Mouse (Mus musculus) testis, postnatal 10 days (tissue): ENCODE data around the gene Coro1b.
A peak's percentile ranks its signal among the peaks of the same experiment; 100 is the strongest.

Source experiments
- DNase-seq: peaks from one replicate; pipeline ENCODE4 v3.0.0; 2021; ENCODE audit warnings: low spot score

Gene Coro1b

GRCm38 (mm10) chr19:4142416-4143173 lies 5.8 kb upstream of the Coro1b start:
- no peak for DNase-seq

GRCm38 (mm10) chr19:4143759-4144268 lies 4.6 kb upstream of the Coro1b start, which contains the start of gene Cabp4:
Cabp4 (minus strand) TSS chr19:4144033.
- DNase-seq = no peak

GRCm38 (mm10) chr19:4144550-4145498 lies 3.6 kb upstream of the Coro1b start:
- no peak for DNase-seq

- DNase-seq = no peak
These were observed 2.5 kb upstream of the Coro1b start for GRCm38 (mm10) chr19:4145936-4146335.

DNA sequence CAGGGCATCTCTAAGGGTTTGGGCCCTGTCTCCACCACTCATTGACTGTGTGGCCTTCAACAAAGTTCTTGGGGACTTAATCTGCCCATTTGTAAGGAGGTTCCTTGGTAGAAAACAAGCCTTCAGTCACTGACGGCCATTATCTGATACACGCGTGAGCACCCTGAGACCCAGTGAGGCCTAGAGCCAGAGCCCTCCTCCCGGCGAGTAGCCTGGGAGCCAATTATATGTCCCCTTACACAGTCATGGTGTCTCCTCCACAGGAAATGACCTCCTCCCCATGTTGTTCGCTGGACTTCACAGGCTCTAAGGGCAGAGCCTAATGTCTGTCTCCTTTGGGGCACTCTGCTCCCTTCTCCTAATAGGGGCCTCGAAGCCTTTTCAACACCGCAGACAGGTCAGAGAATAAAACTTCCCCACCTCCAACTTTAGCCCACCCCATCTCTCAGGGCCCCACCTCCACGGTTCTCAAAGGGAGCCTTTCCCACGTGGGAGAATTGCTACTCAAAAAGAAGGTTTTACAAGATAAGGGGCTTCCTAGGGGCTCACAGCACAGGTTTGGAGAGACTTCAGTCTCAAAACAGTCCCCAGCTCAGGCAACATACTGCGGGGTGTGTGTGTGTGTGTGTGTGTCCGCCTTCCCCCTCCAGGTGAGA lies 1.9 kb upstream of the Coro1b start:
- no peak for DNase-seq

GRCm38 (mm10) chr19:4147022-4147405 lies 1.4 kb upstream of the Coro1b start:
- no peak for DNase-seq

DNA sequence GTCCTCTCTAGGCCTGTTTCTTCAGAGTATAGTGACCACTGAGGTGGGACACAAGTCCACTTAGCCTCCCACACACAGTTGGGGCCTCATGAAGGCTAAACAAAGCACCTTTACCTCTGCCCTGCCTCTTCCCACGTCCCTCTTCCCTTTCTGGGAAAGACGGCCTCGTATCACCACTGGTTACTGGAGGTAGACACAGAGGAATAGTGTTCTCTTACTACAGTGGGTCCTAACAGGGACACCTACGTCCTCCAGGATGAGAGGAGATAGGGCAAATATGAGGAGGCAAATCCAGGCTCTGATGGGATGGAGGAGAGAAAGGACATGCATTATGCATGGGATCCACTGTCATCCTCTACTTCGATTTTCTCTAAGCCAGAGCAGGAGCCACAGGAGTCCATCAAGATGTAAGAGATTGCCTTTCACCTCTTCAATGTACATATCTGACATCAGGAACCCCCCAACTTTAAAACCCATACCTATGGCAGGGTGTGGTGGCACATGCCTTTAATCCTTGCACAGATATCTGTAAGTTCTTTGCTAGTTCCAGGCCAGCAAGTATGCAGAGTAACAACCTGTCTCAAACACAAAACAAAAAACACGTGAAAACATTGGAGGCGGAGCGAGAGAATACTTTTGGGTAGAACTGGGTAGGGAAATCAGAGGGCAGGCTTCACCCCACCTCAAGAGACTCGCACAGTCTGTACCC lies 483 bp upstream of the Coro1b start:
- no peak for DNase-seq

DNA sequence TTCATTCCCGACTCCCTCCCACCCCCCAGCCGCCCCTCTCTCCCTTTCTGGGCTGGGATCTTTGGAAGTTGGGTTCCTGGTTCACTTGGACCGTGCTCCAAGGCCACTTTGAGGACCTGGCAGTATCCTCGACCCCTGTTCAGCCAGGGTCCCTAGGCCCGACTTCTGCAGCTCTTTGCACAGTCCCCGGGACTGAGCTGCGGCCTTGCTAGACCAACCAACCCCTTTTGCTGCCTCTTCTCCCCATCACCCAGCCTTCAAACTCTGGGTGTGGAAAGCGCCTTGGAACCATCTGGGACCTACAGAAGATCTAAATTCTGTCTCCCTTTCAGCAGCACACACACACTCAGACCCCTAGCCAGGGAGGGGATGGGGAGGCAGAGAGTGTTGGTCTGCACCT lies 400 bp downstream of the Coro1b start:
- DNase-seq = no peak

DNA sequence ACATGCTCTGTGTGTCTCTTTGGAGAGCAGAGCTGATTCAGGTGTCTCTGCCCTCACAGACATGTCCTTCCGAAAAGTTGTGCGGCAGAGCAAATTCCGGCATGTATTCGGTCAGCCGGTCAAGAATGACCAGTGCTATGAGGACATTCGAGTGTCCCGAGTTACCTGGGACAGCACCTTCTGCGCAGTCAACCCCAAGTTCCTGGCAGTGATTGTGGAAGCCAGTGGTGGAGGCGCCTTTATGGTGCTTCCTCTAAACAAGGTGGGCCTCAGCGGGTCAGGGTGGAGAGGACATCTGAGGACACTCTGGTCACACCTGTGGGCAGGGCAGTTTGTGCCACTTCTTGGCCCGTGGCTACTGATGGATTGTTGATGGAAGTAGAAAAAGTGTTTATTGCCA lies 864 bp downstream of the Coro1b start:
- no peak for DNase-seq

- no peak for DNase-seq
These were observed 1.5 kb downstream of the Coro1b start for GRCm38 (mm10) chr19:4149764-4150461.

GRCm38 (mm10) chr19:4150567-4151487 lies 2.4 kb downstream of the Coro1b start:
- peak; percentile 72 for DNase-seq

DNA sequence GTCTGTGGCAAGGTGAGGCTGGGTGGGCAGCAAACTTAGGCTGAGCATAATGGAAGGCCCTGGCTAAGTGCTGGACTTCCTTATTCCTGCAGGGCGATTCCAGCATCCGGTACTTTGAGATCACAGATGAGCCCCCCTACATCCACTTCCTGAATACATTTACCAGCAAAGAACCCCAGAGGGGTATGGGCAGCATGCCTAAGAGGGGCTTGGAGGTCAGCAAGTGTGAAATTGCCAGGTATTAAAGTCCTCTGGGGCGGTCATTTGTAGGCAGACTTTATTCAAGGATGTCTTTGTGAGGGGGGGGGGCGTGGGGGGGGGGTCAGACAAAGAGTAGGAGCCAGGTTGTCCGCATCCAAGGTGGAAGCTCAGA lies 3.1 kb downstream of the Coro1b start:
- DNase-seq = no peak

- DNase-seq = no peak
These were observed 3.5 kb downstream of the Coro1b start for GRCm38 (mm10) chr19:4151898-4152297.

DNA sequence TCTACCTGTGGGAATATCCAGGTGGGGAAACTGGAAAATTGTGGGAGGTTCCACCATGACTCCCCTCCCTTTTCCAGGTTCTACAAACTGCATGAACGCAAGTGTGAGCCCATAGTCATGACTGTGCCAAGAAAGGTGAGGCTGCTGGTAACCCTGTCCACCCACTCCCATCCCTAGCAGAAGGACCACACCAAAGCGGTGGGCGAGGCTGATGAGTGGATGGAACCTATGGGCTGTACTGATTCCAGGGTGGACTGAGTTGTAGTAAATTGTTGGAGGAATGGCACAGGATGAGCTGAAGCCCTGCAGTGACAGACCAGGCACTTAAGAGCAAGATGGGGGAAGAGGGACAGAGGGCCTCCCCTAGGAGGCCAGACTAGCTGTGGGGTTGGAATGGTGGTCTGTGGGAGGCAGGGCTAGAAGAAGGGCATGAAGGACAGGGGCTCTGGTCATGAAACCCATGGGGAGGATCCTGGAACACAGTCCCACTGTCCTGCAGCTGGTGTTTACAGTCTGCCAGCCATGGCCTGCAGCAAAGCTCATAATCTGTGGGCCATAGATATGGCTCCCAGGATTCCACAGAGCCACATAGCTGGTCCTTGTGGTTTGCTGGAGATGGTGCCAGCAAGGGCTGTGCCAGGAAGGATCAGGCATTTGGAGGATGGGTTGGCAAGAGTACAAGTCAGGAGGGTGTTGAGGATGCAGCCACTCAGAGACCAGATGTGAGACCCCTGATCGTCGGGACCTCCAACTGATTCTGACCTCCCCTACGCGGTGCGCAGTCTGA lies 4.2 kb downstream of the Coro1b start:
- DNase-seq = no peak

GRCm38 (mm10) chr19:4153232-4153654 lies 4.8 kb downstream of the Coro1b start, which contains the start of gene Ptprcap:
Ptprcap (plus strand) TSS chr19:4153604.
- no peak for DNase-seq

DNA sequence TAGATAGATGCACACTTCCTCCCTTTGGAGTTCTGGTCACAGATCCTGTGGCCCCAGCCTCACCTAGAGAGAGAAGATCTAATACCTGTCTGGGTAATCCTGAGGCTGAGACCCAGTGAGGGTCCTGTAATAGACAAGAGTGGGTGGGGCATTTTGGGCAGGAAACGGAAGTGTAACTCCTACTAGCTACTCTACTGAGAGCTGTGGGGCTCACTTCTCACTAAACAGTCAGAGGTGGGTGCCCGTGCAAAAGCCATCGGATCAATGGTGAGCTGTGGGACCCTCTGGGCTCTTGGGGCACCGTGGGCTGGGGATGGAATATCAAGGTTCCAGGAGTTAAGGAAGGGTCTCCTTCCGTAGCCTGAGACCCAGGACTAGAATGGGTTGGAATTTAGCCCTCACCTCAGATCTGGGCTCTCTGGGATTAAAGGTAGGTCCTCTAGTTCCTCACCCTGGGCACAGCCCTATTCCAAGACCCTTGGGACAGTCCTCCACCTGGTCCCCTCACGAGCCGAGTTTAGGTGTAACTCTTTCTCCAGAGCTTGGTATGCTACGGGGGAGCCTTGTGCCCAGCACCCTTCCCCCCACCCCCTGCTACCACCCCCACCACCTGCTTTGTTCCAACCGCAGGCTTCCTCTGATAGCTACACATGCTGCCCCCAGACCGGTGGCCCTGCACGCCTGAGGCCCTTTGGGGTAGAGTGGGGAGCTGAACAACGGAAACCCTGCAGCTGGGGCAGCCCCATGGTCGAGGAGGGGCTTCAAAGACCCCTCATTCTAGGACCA lies 6.2 kb downstream of the Coro1b start:
- no peak for DNase-seq

DNA sequence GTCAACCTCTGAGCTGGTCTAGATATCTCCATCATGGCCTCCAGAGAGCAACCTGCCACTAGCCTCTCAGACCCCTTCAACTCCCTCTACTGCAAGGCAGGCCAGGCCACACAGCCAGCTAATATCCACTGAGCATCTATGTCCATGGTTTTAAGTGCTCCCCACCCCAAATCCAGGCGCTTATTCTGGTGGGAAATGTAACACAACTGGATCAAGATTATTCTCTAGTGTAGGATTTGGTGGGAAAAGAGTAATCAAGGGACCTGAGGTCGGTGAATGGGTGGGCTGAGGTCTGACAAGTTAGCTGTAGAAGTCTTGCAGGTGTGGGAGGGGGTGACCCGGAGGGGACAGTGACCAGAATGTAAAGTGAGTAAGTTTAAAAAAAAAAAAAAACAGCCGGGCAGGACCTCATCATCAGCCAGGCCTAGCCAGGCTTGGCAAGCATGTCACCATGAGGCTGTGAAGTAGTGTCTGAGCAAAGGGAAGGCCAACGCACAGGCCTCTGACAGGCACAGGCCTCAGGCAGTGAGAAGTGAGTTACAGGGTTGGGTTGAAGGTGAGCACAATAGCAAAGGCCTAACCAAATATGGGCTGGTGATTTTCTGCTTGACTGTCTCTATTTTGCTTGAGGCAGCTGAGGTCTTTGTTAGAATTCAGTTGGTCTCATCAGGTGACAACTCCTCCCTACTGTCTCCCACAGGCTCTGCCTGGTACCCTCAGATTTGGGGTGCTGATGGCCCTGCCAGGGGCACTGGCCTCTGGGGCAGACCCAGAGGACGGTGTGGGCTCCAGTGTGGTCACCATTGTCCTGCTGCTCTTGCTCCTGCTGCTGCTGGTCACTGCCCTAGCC lies 7.0 kb downstream of the Coro1b start:
- no peak for DNase-seq
